Mouse (Mus musculus) adrenal gland, postnatal 14 days (tissue): ENCODE data around the gene Acvr1. TPM values are rescaled to one million over a fixed set of nuclear protein-coding genes. Genes with fewer than 3 reads are reported as not detected.

ENCODE experiments used
- DNase-seq: peaks from one replicate; pipeline ENCODE4 v3.0.0; 2021; ENCODE audit warnings: mixed read lengths
- total RNA-seq: library from RNA; stranded (reverse); gene quantifications from 2 replicates; pipeline ENCODE4 v1.2.3, GENCODE M21; 2021

The Acvr1 gene
- total RNA-seq, 1 experiment from 2014 or later: 50.3 TPM

- no peak for DNase-seq
Observed at GRCm38 (mm10) chr2:58557045-58557845, 9.7 kb downstream of the Acvr1 start.

- DNase-seq: no peak
Observed at GRCm38 (mm10) chr2:58552296-58552695, 14.7 kb downstream of the Acvr1 start.

DNA sequence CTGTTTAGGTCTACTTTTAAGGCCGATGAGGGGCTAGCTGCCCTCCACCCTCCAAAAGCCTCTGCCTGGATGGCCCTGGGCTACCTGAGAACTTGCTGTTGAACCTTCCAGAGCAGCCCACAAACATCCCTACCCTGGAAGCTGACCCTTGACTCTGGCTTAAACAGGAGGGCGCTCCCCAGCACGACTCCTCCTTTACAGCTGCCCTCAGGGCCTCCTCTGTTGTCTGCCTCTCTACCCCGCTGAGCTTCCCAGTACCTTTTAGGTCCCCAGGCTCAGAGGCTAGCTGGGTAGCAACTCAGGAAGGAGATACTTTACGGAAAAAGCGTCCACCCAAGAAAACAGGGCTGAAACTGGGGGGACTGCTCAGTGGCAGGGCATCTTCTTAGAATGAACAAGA is 15.1 kb downstream of the Acvr1 start:
- DNase-seq: no peak

DNA sequence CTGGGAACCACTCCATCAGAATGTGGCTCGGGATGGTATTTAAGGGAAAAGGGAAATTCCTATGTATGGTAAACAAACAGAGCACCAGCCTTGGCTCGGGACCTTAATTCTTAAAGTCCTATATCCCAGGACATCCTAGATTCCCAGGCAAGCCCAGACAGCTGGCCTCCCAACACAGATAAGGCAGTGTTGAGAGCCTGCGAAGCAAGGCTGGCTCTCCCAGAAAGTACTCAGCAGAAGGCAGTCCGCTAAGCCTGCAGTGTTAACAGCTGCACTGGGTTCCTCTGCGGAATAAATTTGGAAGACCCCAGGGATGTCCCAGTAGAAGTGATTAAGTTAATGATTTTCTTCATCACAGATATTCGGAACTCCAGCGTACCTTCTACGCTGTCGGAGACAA is 16.5 kb downstream of the Acvr1 start:
- no peak for DNase-seq

DNA sequence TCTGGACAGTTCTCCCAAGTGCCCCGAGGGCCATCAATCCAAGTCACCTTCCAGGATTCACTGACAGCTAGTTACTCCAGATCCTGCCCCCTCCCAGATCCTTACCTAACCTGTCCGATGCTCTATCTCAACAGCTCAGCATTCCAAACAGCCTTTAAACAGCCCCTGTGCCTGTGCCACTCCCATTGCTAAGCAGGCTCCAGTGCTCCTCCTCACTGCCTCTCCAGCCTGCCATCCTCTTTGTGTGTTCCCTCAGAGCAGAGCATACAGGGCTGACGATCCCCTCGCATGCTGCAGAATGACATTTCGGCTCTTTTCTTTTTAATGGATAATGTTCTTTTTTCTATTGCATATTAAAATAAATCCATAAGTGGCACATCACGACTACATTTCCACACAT is 17.0 kb downstream of the Acvr1 start:
- no peak for DNase-seq

DNA sequence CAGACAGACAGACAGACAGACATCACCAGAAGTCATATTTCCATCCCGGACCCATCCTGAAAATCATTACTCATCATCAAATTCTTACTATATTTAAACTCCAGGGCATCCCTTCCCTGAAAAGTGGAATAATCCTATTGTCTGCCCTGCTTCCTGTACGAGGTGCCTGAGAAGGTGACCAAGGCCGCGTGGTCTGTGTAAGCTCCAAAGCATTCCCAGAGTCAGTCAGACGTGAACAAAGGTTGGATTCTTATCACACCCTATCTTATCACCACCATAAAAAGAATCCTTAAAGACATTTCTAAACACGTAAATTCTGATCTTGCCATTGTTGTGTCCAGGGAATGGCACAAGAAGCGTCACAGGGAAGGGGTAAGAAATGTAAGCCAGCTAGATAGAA is 18.0 kb downstream of the Acvr1 start:
- DNase-seq: no peak

- peak; percentile 34 for DNase-seq
Observed at GRCm38 (mm10) chr2:58546264-58546663, 20.7 kb downstream of the Acvr1 start.

- DNase-seq: no peak
Observed at GRCm38 (mm10) chr2:58544368-58544767, 22.6 kb downstream of the Acvr1 start.

DNA sequence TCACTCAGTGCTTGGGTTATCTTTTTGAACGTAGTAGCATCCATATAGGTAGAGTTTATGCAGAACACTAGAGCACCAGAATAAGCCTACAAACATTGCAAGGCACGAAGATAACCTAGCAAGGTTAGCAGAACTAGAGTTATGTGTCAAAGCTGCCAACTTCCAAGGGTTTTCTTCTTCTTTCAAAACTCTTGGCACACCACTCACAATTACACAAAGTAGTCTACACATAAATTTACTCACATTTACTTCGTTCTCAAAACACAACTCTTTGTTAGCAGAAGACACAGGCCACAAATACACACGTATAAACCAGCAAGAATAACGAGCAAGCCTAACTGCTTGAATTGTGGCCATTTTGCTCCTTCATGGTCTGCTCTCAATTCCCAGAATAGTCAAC is 23.7 kb downstream of the Acvr1 start:
- DNase-seq: no peak

- no peak for DNase-seq
Observed at GRCm38 (mm10) chr2:58538196-58538595, 28.8 kb downstream of the Acvr1 start.

GRCm38 (mm10) chr2:58536796-58537195 is 30.2 kb downstream of the Acvr1 start:
- no peak for DNase-seq

- DNase-seq: no peak
Observed at GRCm38 (mm10) chr2:58535233-58535632, 31.7 kb downstream of the Acvr1 start.

DNA sequence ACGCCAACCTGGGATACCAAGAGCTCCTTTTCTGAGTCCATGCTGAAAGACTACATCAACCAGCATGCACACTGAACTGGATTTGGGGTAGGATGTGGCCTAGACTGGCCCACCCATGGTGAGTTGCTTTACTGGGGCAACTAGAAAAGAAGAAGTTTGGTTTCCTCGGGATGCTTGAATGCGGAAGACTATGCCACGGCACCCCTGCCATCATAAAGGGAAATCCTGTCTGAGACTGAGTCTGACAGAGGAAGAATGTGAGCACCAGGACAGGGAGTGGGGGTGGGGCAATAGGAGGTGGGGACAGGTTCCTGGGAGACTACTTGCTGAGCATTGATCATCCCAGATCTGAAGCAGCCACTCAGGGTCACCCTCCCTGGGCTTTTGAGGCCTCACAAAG is 32.6 kb downstream of the Acvr1 start:
- no peak for DNase-seq

- peak; percentile 54 for DNase-seq
Observed at GRCm38 (mm10) chr2:58533521-58534001, 33.4 kb downstream of the Acvr1 start.

DNA sequence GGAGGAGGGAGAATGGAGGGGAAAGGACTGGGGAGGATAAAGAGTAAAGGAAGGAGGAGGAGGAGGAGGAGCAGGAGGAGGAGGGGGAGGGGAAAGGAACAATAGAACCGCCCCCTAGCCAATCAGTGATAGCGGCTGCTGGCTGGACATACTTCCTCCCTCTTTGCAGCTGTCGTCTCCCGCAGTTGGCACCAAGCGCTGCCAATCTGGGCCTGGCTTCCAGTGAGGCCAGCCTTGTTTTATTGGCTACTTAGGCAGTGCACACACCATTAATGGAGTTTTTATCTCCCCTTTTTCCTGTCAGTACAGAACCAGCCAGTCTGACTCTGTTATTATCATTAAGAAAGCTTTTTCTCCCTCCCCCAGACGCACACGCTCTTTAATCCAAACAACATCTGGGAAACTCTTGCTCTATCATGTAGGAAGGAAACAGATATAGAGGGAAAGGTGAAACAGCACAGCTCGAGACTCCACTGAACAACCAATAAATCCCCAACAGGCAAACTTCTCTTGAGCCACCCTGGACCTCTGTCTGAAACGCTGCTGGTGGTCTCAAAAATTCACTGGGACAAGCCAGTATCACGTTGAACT is 34.6 kb downstream of the Acvr1 start:
- DNase-seq: peak; percentile 88

- DNase-seq: no peak
Observed at GRCm38 (mm10) chr2:58530521-58530920, 36.4 kb downstream of the Acvr1 start.

GRCm38 (mm10) chr2:58529860-58530440 is 37.0 kb downstream of the Acvr1 start:
- peak; percentile 51 for DNase-seq

GRCm38 (mm10) chr2:58529384-58529783 is 37.6 kb downstream of the Acvr1 start:
- DNase-seq: no peak

- no peak for DNase-seq
Observed at GRCm38 (mm10) chr2:58527786-58528185, 39.2 kb downstream of the Acvr1 start.

DNA sequence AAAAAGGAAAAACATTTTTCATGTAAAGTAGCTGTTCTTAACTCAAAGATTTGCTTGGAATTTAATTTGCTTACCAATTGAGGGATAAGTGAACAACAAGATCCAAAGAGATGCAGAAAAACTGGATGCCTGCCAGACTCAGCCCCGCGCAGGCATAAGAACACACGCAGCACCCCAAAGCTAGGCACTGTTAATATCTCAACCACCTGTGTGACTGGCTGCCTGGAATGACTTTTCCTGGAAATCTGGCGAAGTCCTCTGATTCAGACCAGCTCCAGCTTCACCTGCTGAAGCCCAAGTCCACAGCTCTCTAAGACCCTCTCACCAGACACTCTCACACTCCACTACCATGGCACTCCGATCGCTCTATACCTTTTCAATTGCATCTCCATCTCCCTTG is 42.6 kb downstream of the Acvr1 start:
- DNase-seq: no peak

DNA sequence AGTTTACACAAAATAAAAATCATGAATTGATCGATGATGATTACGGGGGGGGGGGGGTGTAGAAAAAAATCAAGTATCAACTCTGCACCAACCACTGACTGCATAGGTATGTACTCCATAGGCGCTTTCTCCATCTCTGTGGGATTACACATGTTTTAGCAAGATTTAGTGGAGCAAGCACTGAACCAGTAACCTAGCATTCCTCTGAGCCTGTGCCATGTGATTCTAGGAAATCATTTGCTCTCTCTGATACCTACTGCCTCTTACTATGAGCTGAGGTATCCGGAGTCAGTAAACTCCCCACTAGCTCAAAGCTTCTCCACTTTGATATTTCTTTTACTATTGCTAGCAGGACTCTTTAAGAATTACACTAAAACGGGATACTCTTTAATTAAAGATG is 43.1 kb downstream of the Acvr1 start:
- no peak for DNase-seq

GRCm38 (mm10) chr2:58523097-58523496 is 43.9 kb downstream of the Acvr1 start:
- no peak for DNase-seq

DNA sequence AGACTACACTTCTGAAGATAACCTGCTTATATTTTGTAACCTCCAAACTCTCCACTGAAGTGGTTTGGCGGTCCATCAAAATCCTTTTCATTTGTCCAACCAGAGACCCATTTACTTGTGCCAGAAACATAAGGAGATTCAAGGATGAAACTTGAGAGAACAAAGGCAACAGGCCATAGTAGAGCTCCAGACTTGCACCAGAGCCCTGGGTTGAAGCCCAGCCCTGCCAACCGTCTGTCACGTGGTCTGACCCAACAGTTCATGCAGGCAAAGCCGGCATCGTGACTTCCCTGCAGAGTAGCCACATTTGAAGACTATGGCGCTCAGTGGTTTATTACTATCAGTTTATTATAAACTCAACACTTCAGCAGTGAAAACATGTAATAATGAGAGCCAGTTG is 45.3 kb downstream of the Acvr1 start:
- DNase-seq: peak; percentile 39

DNA sequence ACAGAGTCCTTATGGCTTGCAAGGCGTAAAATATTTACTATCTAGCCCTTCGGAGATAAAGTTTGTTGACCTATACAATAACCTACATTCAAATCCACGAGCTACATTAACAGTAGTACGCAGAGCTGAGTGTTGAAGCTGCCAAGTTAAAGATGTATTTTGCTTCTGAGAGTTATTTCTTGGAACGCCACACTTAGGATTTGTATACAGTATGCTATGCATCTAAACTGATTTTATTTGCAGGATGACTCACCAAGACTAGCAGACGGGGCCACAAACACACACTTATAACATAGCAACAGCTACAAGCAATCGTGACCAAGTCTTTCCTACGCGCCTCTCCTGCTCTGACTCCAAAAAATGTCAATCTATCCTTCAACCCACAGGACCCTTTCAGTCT is 46.2 kb downstream of the Acvr1 start:
- DNase-seq: no peak
